Mouse (Mus musculus) limb, embryonic 14.5 days (tissue): ENCODE data around the gene Psmd9. TPM values are rescaled to one million over a fixed set of nuclear protein-coding genes. Genes with fewer than 3 reads are reported as not detected.

Experiments used
- ATAC-seq: fragments of 200-750 bp; cut with Nextera tagmentation; 2 replicates; pipeline ENCODE4 v1.8.0; 2017; ENCODE audit warnings: low read depth, moderate number of reproducible peaks, moderate TSS enrichment; ENCODE audit not compliant: low FRiP score
- DNase-seq: peaks from one replicate; pipeline ENCODE4 v3.0.0-alpha.2; 2015; ENCODE audit warnings: low spot score
- H3K27ac ChIP-seq: fragments of 300-500 bp; sonication (generic); replicated peaks from 2 replicates; pipeline ENCODE4 v1.5.1; 2014; ENCODE audit warnings: low read depth, mild to moderate bottlenecking, low read length, moderate library complexity, mixed read lengths
- H3K27me3 ChIP-seq: fragments of 300-500 bp; sonication (generic); 2 replicates; pipeline ENCODE4 v1.6.1; 2014; ENCODE audit warnings: low read length, mixed read lengths; ENCODE audit not compliant: control insufficient read depth, insufficient read depth
- H3K36me3 ChIP-seq: fragments of 300-500 bp; sonication (generic); 2 replicates; pipeline ENCODE4 v1.6.1; 2014; ENCODE audit warnings: mild to moderate bottlenecking, low read length, moderate library complexity, mixed read lengths; ENCODE audit not compliant: control insufficient read depth, insufficient read depth
- H3K4me1 ChIP-seq: fragments of 300-500 bp; sonication (generic); 2 replicates; pipeline ENCODE4 v1.6.1; 2014; ENCODE audit warnings: antibody characterized with exemption, low read length, mixed read lengths; ENCODE audit not compliant: control insufficient read depth, insufficient read depth
- H3K4me2 ChIP-seq: fragments of 300-500 bp; sonication (generic); replicated peaks from 2 replicates; pipeline ENCODE4 v1.6.1; 2014; ENCODE audit warnings: low read depth, mild to moderate bottlenecking, low read length, moderate library complexity; ENCODE audit not compliant: severe bottlenecking
- H3K4me3 ChIP-seq: fragments of 300-500 bp; sonication (generic); replicated peaks from 2 replicates; pipeline ENCODE4 v1.5.1; 2014; ENCODE audit warnings: low read length
- H3K9ac ChIP-seq: fragments of 300-500 bp; sonication (generic); 2 replicates; pipeline ENCODE4 v1.6.1; 2014; ENCODE audit warnings: mild to moderate bottlenecking, low read depth, low read length, moderate library complexity; ENCODE audit not compliant: severe bottlenecking
- H3K9me3 ChIP-seq: fragments of 300-500 bp; sonication (generic); 2 replicates; pipeline ENCODE4 v1.6.1; 2016; ENCODE audit warnings: low read length; ENCODE audit not compliant: control insufficient read depth
- POLR2A ChIP-seq: fragments of 200-500 bp; IDR thresholded peaks from 2 replicates; pipeline ENCODE4 v1.8.0; 2012; ENCODE audit warnings: inconsistent platforms, mild to moderate bottlenecking, moderate library complexity, borderline replicate concordance; ENCODE audit not compliant: insufficient read depth, insufficient read length; ENCODE audit errors: extremely low read depth
- WGBS: fragments of 180-500 bp; shearing (Covaris S2); extraction: QIAGEN DNeasy Blood & Tissue Kit; methylation state at CpG from one replicate; pipeline ENCODE4 v1.1.7; 2014; 5-methylcytosine and 5-hydroxymethylcytosine counted together
- polyA plus RNA-seq, 2 experiments: library from polyadenylated mRNA; depleted of rRNA in 1 of 2; stranded (reverse) in 1 of 2; unstranded in 1 of 2; fragments of >200 nt; fragmentation: Nextera tagmentation in 1 of 2; extraction: Ambion mirVana in 1 of 2; gene quantifications; 2 replicates each; pipeline versions ENCODE4 v1.2.1 to v1.2.3; 2012 to 2014

Psmd9 gene
- polyA plus RNA-seq, 2 experiments: 44.0 to 65.1 TPM

GRCm38 (mm10) chr5:123166437-123166836 is 2.8 kb upstream of the Psmd9 start:
- Histone ChIP-seq H3K27ac (no peak overlapping the region), H3K4me3 (no peak overlapping the region), H3K36me3 (peaks cover 56% of the 10 kb centered on the region), H3K4me2 (no peak overlapping the region), H3K9ac (no peak overlapping the region), H3K27me3 (no peaks in the 10 kb centered on the region), H3K4me1 (no peaks in the 10 kb centered on the region; the same call in 1 of the 2 replicates), H3K9me3 (no peaks in the 10 kb centered on the region)
- TF ChIP-seq POLR2A: no peak
- WGBS: 94% methylated on average over 10 of the region's 10 CpGs
- DNase-seq (no peak), ATAC-seq (no peak)

- peaks cover 5% of the 10 kb centered on the region for H3K4me1 ChIP-seq
- DNase-seq (no peak), ATAC-seq (no peak)
- H3K36me3 ChIP-seq: peaks cover 45% of the 10 kb centered on the region
- H3K9ac ChIP-seq: no peak overlapping the region
- H3K4me2 ChIP-seq: no peak overlapping the region
- no peak for TF ChIP-seq POLR2A
- H3K27me3 ChIP-seq: no peaks in the 10 kb centered on the region
- H3K4me3 ChIP-seq: no peak overlapping the region
- no peak overlapping the region for H3K27ac ChIP-seq
- 79% methylated on average over 5 of the region's 5 CpGs for WGBS
- H3K9me3 ChIP-seq: no peaks in the 10 kb centered on the region
These were observed 1.6 kb upstream of the Psmd9 start for GRCm38 (mm10) chr5:123167591-123167990.

GRCm38 (mm10) chr5:123170365-123170764 is 1.2 kb downstream of the Psmd9 start:
- H3K9ac ChIP-seq: no peak overlapping the region
- H3K9me3 ChIP-seq: no peaks in the 10 kb centered on the region
- DNase-seq (no peak), ATAC-seq (no peak)
- no peaks in the 10 kb centered on the region for H3K27me3 ChIP-seq
- peaks cover 9% of the 10 kb centered on the region for H3K4me1 ChIP-seq
- H3K27ac ChIP-seq: no peak overlapping the region
- TF ChIP-seq POLR2A: no peak
- peaks cover 22% of the 10 kb centered on the region for H3K36me3 ChIP-seq
- no peak overlapping the region for H3K4me2 ChIP-seq
- H3K4me3 ChIP-seq: no peak overlapping the region
- 65% methylated on average over 9 of the region's 9 CpGs for WGBS

GRCm38 (mm10) chr5:123171646-123172350 is 2.6 kb downstream of the Psmd9 start:
- Histone ChIP-seq H3K9ac (peak overlapping the region; percentile 38; the same call in 1 of the 2 replicates), H3K36me3 (peaks cover 8% of the 10 kb centered on the region), H3K27ac (0 out of 2 replicates have a peak overlapping the region, but pooled peaks have one; percentile 16), H3K9me3 (no peaks in the 10 kb centered on the region), H3K27me3 (no peaks in the 10 kb centered on the region), H3K4me3 (peak overlapping the region; percentile 34), H3K4me1 (peaks cover 9% of the 10 kb centered on the region), H3K4me2 (peak overlapping the region; percentile 62)
- ATAC-seq (peak; percentile 87), DNase-seq (peak; percentile 79)
- TF ChIP-seq POLR2A: no peak
- WGBS: 11% methylated on average over 22 of the region's 22 CpGs

- H3K27me3 ChIP-seq: no peaks in the 10 kb centered on the region
- no peak overlapping the region for H3K4me2 ChIP-seq
- ATAC-seq (no peak), DNase-seq (no peak)
- no peak overlapping the region for H3K27ac ChIP-seq
- H3K36me3 ChIP-seq: no peaks in the 10 kb centered on the region
- TF ChIP-seq POLR2A: no peak
- WGBS: 90% methylated on average over 5 of the region's 5 CpGs
- no peak overlapping the region for H3K9ac ChIP-seq
- no peak overlapping the region for H3K4me3 ChIP-seq
- H3K4me1 ChIP-seq: no peaks in the 10 kb centered on the region
- H3K9me3 ChIP-seq: no peaks in the 10 kb centered on the region
These were observed 9.6 kb downstream of the Psmd9 start for GRCm38 (mm10) chr5:123178792-123179191.
